Mouse (Mus musculus): ENCODE measurements at regions not wholly inside any gene's neighbourhood (a gene's known extent, or its start where the extent isn't known, plus 50 kb on each side); places are given as distances from the start of the nearest gene placed in this dataset.

- no peak for TF ChIP-seq CTCF (IDR thresholded peaks at IDR 0.05; ENCODE audit: extremely low read depth, insufficient read depth, low read length)
- TF ChIP-seq POLR2A (IDR thresholded peaks at IDR 0.05; ENCODE audit: extremely low read depth, insufficient read depth, low read length): no peak
These were observed 135.7 kb downstream of the Cdc5l start for GRCm38 (mm10) chr17:45297860-45298259.

Data from cortical plate, adult 2 months (tissue).